In the genomic region with DNA sequence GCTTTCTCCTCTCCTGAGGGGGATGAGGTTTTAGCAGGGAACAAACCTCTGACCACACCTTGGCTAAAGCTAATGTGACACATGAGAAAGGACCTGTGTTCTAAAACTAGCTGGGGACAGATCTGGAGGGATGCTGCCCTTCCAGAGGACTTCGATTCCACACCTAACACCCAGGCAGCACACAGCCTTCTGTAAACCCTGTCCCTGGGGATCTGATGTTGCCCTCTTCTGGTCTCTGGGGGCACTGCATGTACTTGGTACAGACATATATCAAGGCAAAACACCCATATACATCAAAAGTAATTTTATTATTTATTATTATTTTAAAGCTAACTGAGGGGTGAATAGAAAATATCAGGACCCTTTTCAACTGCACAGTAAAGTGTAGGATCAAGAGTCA, we compare ENCODE assay signal across 9 mouse cellular contexts.
DNase-seq lines count a peak whose midpoint lies in the region; ATAC-seq and TF ChIP-seq lines count a peak whose summit lies in the region.
"Had no signal": no experiment of that assay in that cellular context is flagged by ENCODE, and none has a peak within 500 bp of the region (broad histone marks: within the 10 kb centered on the region; RNA-seq: fewer than 3 reads in every experiment).

No protein-coding gene starts in this region.

- H3K9ac ChIP-seq in neural tube, embryonic 15.5 days (replicated peaks), result no peak overlapping the region
- no peak overlapping the region for H3K9ac ChIP-seq in midbrain, postnatal 0 days (replicated peaks; ENCODE audit: low read length, poor library complexity, severe bottlenecking)

- ATAC-seq in neural tube, embryonic 15.5 days (ENCODE audit: low FRiP score), result no peak
- no peak for ATAC-seq in midbrain, postnatal 0 days (ENCODE audit: low FRiP score)

- H3K4me3 ChIP-seq in cerebellum, adult 2 months (replicated peaks; ENCODE audit: insufficient read depth, low read depth, low read length), result no peak overlapping the region
- H3K4me3 ChIP-seq in neural tube, embryonic 15.5 days (replicated peaks), result no peak overlapping the region
- no peak overlapping the region for H3K4me3 ChIP-seq in midbrain, postnatal 0 days (ENCODE audit: low read depth, low read length)

- no peaks in the 10 kb centered on the region for H3K36me3 ChIP-seq in neural tube, embryonic 15.5 days
- H3K36me3 ChIP-seq in midbrain, postnatal 0 days (ENCODE audit: insufficient read depth, low read length), result no peaks in the 10 kb centered on the region

- 71% methylated on average over 1 of the region's 1 CpGs for WGBS in cerebellum, adult 2 months
- WGBS in neural tube, embryonic 15.5 days, result 68% methylated on average over 1 of the region's 1 CpGs
- 56% methylated on average over 1 of the region's 1 CpGs for WGBS in midbrain, postnatal 0 days

- no peak for TF ChIP-seq POLR2A in cerebellum, adult 2 months (IDR thresholded peaks at IDR 0.05; ENCODE audit: borderline replicate concordance, insufficient read depth, low read length)

- no peaks in the 10 kb centered on the region for H3K27me3 ChIP-seq in cerebellum, adult 2 months (ENCODE audit: control insufficient read depth, insufficient read depth, low read length)
- no peaks in the 10 kb centered on the region for H3K27me3 ChIP-seq in neural tube, embryonic 15.5 days (replicated peaks)
- no peaks in the 10 kb centered on the region for H3K27me3 ChIP-seq in midbrain, postnatal 0 days (ENCODE audit: insufficient read depth, low read length)

- H3K4me2 ChIP-seq in neural tube, embryonic 15.5 days, result no peak overlapping the region
- H3K4me2 ChIP-seq in midbrain, postnatal 0 days (ENCODE audit: low read depth, low read length, poor library complexity, severe bottlenecking), result no peak overlapping the region

- H3K27ac ChIP-seq in cerebellum, adult 2 months (ENCODE audit: insufficient read depth, low read length), result no peak overlapping the region
- H3K27ac ChIP-seq in neural tube, embryonic 15.5 days (replicated peaks), result no peak overlapping the region
- no peak overlapping the region for H3K27ac ChIP-seq in midbrain, postnatal 0 days (ENCODE audit: low read depth, low read length)
- H3K27ac ChIP-seq: macrophage had no signal

- peak; percentile 21; the same call in 1 of the 2 replicates for TF ChIP-seq CTCF in cerebellum, adult 2 months (IDR thresholded peaks at IDR 0.05; ENCODE audit: borderline replicate concordance, insufficient read depth, low read depth, low read length)
- peak; percentile 60 for TF ChIP-seq CTCF in midbrain, postnatal 0 days (IDR thresholded peaks at IDR 0.05)

- no peaks in the 10 kb centered on the region for H3K9me3 ChIP-seq in neural tube, embryonic 15.5 days (replicated peaks)
- no peaks in the 10 kb centered on the region for H3K9me3 ChIP-seq in midbrain, postnatal 0 days (ENCODE audit: low read length)

- DNase-seq in cerebellum, adult 2 months, result no peak
- DNase-seq in cerebellum, adult 11 months, result no peak
- peak; percentile 42 for DNase-seq in neural tube, embryonic 10.5 days (ENCODE audit: extremely low spot score, low spot score)
- DNase-seq in brain, adult 2 months (ENCODE audit: low read depth, low spot score), result peak; percentile 33
- peak; percentile 34 for DNase-seq in induced T-regulatory cell, adult 2 months (ENCODE audit: low read depth)
- peak; percentile 43 for DNase-seq in midbrain, postnatal 0 days (ENCODE audit: low spot score)
- no peak for DNase-seq in c-Kit-positive CD71-positive TER-119-positive erythroid progenitor cells, embryonic 14.5 days (ENCODE audit: low spot score)

- no peaks in the 10 kb centered on the region for H3K4me1 ChIP-seq in cerebellum, adult 2 months (ENCODE audit: control insufficient read depth, insufficient read depth, low read length)
- H3K4me1 ChIP-seq in neural tube, embryonic 15.5 days, result no peaks in the 10 kb centered on the region
- no peaks in the 10 kb centered on the region for H3K4me1 ChIP-seq in midbrain, postnatal 0 days (ENCODE audit: insufficient read depth, low read length)

Comparison
In these comparisons a context has a peak if more than half of its experiments do, and no peak if none do; other contexts are left out.
1. DNase-seq: peak in neural tube, embryonic 10.5 days (single experiment), brain, adult 2 months (single experiment), induced T-regulatory cell, adult 2 months (single experiment) and midbrain, postnatal 0 days (single experiment); none in cerebellum, adult 2 months (0 of 2), cerebellum, adult 11 months (single experiment) and c-Kit-positive CD71-positive TER-119-positive erythroid progenitor cells, embryonic 14.5 days (single experiment).